Mouse (Mus musculus): Measurements from ENCODE around the gene Slc7a9. TPM values are rescaled to one million over a fixed set of nuclear protein-coding genes. Genes with fewer than 3 reads are reported as not detected.

Slc7a9 gene
- total RNA-seq, 2 experiments from 2014 or later, result 0.17 to 6.3 TPM

DNA sequence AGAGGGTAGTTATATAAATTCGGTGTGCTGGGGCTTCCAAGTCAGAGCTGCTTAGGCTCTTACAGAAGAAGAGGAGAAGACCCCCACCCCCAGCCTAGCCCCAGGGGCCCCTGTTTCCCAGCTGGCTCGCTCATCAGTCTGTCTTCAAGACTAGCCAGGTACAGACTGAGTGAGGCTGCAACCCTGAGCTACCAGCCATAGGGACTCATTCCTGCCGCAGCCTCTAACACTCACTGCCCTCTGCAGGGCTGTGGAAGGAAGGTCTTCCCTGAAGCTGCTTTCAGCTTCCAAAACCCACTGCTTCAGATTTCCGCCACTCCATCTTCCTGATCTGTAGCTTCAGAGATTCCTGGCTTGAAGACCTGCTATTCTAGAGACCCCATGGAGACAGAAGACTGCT is 53.4 kb downstream of the Slc7a9 start:
- DNase-seq (ENCODE audit: low spot score in 2 of 2), result no peak

Other genes starting within 250 kb of the Slc7a9 start
- 10 to 100 TPM; 22.0 to 23.4 TPM for gene Lrp3, start 233.3 kb upstream of the Slc7a9 start, total RNA-seq (2021)
- 10 to 100 TPM; 22.3 to 26.0 TPM for gene Gpatch1, start 130.4 kb upstream of the Slc7a9 start, total RNA-seq (2021)
- 1 to 10 TPM; 2.9 to 4.8 TPM for gene Rhpn2, start 114.6 kb upstream of the Slc7a9 start, total RNA-seq (2021)
- 1 to 10 TPM; 6.5 to 7.3 TPM for gene Faap24, start 52.0 kb upstream of the Slc7a9 start, total RNA-seq (2021)
- gene Cep89, start 51.8 kb upstream of the Slc7a9 start, total RNA-seq (2021), result 10 to 100 TPM; 27.2 to 41.1 TPM
- gene Tdrd12, start 88.9 kb downstream of the Slc7a9 start, total RNA-seq (2021), result under 1 TPM; 0.11 to 0.67 TPM
- gene Nudt19, start 107.5 kb downstream of the Slc7a9 start, total RNA-seq (2021), result 10 to 100 TPM; 58.7 to 59.8 TPM
- under 1 TPM; 0.34 to 0.39 TPM for gene Rgs9bp, start 136.8 kb downstream of the Slc7a9 start, total RNA-seq (2021)
- gene Ankrd27, start 137.4 kb downstream of the Slc7a9 start, total RNA-seq (2021), result 10 to 100 TPM; 31.8 to 33.8 TPM
- gene Pdcd5, start 198.7 kb downstream of the Slc7a9 start, total RNA-seq (2021), result 100 to 1,000 TPM; 104 to 117 TPM